Mouse (Mus musculus): ENCODE data around the gene Tmem174. TPM values are rescaled to one million over a fixed set of nuclear protein-coding genes. Genes with fewer than 3 reads are reported as not detected.

Gene Tmem174
- polyA plus RNA-seq, 1 experiment from 2014 or later, result not detected

GRCm38 (mm10) chr13:98589572-98589971, 47.6 kb downstream of the Tmem174 start:
- no peaks in the 10 kb centered on the region for H3K9me3 ChIP-seq (replicated peaks)
- 30% methylated on average over 9 of the region's 9 CpGs for WGBS (ENCODE audit: insufficient replicate concordance)
- no peaks in the 10 kb centered on the region for H3K36me3 ChIP-seq
- peaks cover 54% of the 10 kb centered on the region for H3K27me3 ChIP-seq (replicated peaks)
- H3K4me3 ChIP-seq, result no peak overlapping the region
- H3K4me1 ChIP-seq, result peaks cover 9% of the 10 kb centered on the region; the same call in 1 of the 2 replicates
- H3K4me2 ChIP-seq, result peak overlapping the region; percentile 64; the same call in 1 of the 2 replicates
- ATAC-seq, result no peak
- no peak overlapping the region for H3K9ac ChIP-seq
- no peak overlapping the region for H3K27ac ChIP-seq

GRCm38 (mm10) chr13:98588951-98589501, 48.2 kb downstream of the Tmem174 start:
- Histone ChIP-seq H3K4me3 (peak overlapping the region; percentile 44), H3K9me3 (replicated peaks) (no peaks in the 10 kb centered on the region), H3K9ac (no peak overlapping the region; the same call in 1 of the 2 replicates), H3K27ac (no peak overlapping the region), H3K27me3 (replicated peaks) (peaks cover 60% of the 10 kb centered on the region), H3K36me3 (no peaks in the 10 kb centered on the region), H3K4me1 (peaks cover 9% of the 10 kb centered on the region; the same call in 1 of the 2 replicates), H3K4me2 (peak overlapping the region; percentile 64)
- 3% methylated on average over 35 of the region's 35 CpGs for WGBS (ENCODE audit: insufficient replicate concordance)
- ATAC-seq, result peak; percentile 58; the same call in 1 of the 2 replicates

GRCm38 (mm10) chr13:98588480-98588879, 48.7 kb downstream of the Tmem174 start:
- Histone ChIP-seq H3K9me3 (replicated peaks) (no peaks in the 10 kb centered on the region), H3K27ac (no peak overlapping the region), H3K4me1 (peaks cover 9% of the 10 kb centered on the region; the same call in 1 of the 2 replicates), H3K36me3 (no peaks in the 10 kb centered on the region), H3K4me3 (peak overlapping the region; percentile 44), H3K9ac (no peak overlapping the region), H3K27me3 (replicated peaks) (peaks cover 64% of the 10 kb centered on the region), H3K4me2 (peak overlapping the region; percentile 64)
- ATAC-seq, result no peak
- 6% methylated on average over 12 of the region's 12 CpGs for WGBS (ENCODE audit: insufficient replicate concordance)

- H3K27ac ChIP-seq, result no peak overlapping the region
- H3K4me2 ChIP-seq, result no peak overlapping the region
- no peak overlapping the region for H3K9ac ChIP-seq
- H3K9me3 ChIP-seq (replicated peaks), result no peaks in the 10 kb centered on the region
- no peak overlapping the region for H3K4me3 ChIP-seq
- no peaks in the 10 kb centered on the region for H3K36me3 ChIP-seq
- WGBS (ENCODE audit: insufficient replicate concordance), result 6% methylated on average over 14 of the region's 14 CpGs
- ATAC-seq, result no peak
- peaks cover 9% of the 10 kb centered on the region; the same call in 1 of the 2 replicates for H3K4me1 ChIP-seq
- H3K27me3 ChIP-seq (replicated peaks), result peaks cover 68% of the 10 kb centered on the region
Observed at GRCm38 (mm10) chr13:98587639-98588038, 49.6 kb downstream of the Tmem174 start.

GRCm38 (mm10) chr13:98586817-98587575, 50.2 kb downstream of the Tmem174 start:
- H3K36me3 ChIP-seq, result no peaks in the 10 kb centered on the region
- H3K27me3 ChIP-seq (replicated peaks), result peaks cover 68% of the 10 kb centered on the region
- no peak for ATAC-seq
- H3K4me2 ChIP-seq, result no peak overlapping the region
- H3K9ac ChIP-seq, result no peak overlapping the region
- H3K27ac ChIP-seq, result no peak overlapping the region
- H3K4me3 ChIP-seq, result no peak overlapping the region
- WGBS (ENCODE audit: insufficient replicate concordance), result 26% methylated on average over 17 of the region's 17 CpGs
- H3K4me1 ChIP-seq, result peaks cover 9% of the 10 kb centered on the region; the same call in 1 of the 2 replicates
- no peaks in the 10 kb centered on the region for H3K9me3 ChIP-seq (replicated peaks)

Other genes starting within 250 kb of the Tmem174 start
- 0.63 and 0.98 TPM in 2 replicates for gene Gm10320, start 145.4 kb downstream of the Tmem174 start, polyA plus RNA-seq (2016; fragmentation: Nextera tagmentation; extraction: Ambion mirVana)
- gene Tmem171, start 57.4 kb upstream of the Tmem174 start, polyA plus RNA-seq (2016; fragmentation: Nextera tagmentation; extraction: Ambion mirVana), result not detected in 2 replicates
- 27.4 and 29.4 TPM in 2 replicates for gene Fcho2, start 178.0 kb upstream of the Tmem174 start, polyA plus RNA-seq (2016; fragmentation: Nextera tagmentation; extraction: Ambion mirVana)